Mouse (Mus musculus) right cerebral cortex, adult 2 months (tissue): ENCODE data around the gene Zfp692.
"Not testable (repeated sequence)": the region's sequence is repeated elsewhere in the genome, so short reads cannot be mapped to it uniquely, and the experiment has no call there.

ENCODE experiments used
- DNase-seq, 2 experiments: peaks; one replicate each; pipeline ENCODE4 v3.0.0; 2021 to 2022; ENCODE audit warnings: low spot score in 2 of 2

Zfp692 gene

GRCm38 (mm10) chr11:58353709-58354108, 46.8 kb downstream of the Zfp692 start:
- DNase-seq, result no peak

GRCm38 (mm10) chr11:58354476-58354875, 47.6 kb downstream of the Zfp692 start:
- peak; percentile 56 to 65 for DNase-seq

- DNase-seq, result peak; percentile 27 to 45
Measured at GRCm38 (mm10) chr11:58354927-58355326, 48.1 kb downstream of the Zfp692 start.

- no peak for DNase-seq
Measured at GRCm38 (mm10) chr11:58357042-58357441, 50.2 kb downstream of the Zfp692 start.

GRCm38 (mm10) chr11:58357844-58358534, 51.1 kb downstream of the Zfp692 start:
- no peak for DNase-seq

GRCm38 (mm10) chr11:58362562-58362961, 55.7 kb downstream of the Zfp692 start:
- DNase-seq, result not testable (repeated sequence)
